Mouse (Mus musculus) spleen, adult 2 months (tissue): ENCODE measurements around the gene Plekhm2. TPM values are rescaled to one million over a fixed set of nuclear protein-coding genes. Genes with fewer than 3 reads are reported as not detected.

Source experiments
- DNase-seq, 2 experiments: peaks; one replicate each; pipeline versions ENCODE4 v3.0.0 to v3.0.0-alpha.2; 2012 to 2021; ENCODE audit warnings: low spot score in 2 of 2, low read depth in 1 of 2
- H3K27ac ChIP-seq: fragments of 200-500 bp; 2 replicates; pipeline ENCODE4 v1.5.1; 2012; ENCODE audit warnings: low read length, inconsistent platforms; ENCODE audit not compliant: insufficient read depth
- H3K27me3 ChIP-seq: fragments of 200-500 bp; 2 replicates; pipeline ENCODE4 v1.6.1; 2012; ENCODE audit warnings: mild to moderate bottlenecking, moderate library complexity, low read length, inconsistent platforms; ENCODE audit not compliant: control insufficient read depth, insufficient read depth
- H3K36me3 ChIP-seq: fragments of 200-500 bp; 2 replicates; pipeline ENCODE4 v1.6.1; 2012; ENCODE audit warnings: mild to moderate bottlenecking, low read length, inconsistent platforms; ENCODE audit not compliant: control insufficient read depth, insufficient read depth
- H3K4me1 ChIP-seq: fragments of 200-500 bp; 2 replicates; pipeline ENCODE4 v1.6.1; 2011; ENCODE audit warnings: inconsistent platforms; ENCODE audit not compliant: control insufficient read depth, insufficient read depth, insufficient read length
- H3K4me3 ChIP-seq: fragments of 200-500 bp; 2 replicates; pipeline ENCODE4 v1.5.1; 2011; ENCODE audit warnings: mild to moderate bottlenecking, inconsistent platforms; ENCODE audit not compliant: insufficient read depth, insufficient read length; ENCODE audit errors: extremely low read depth
- CTCF ChIP-seq: fragments of 200-500 bp; IDR thresholded peaks from 2 replicates; pipeline ENCODE4 v1.5.1; 2011; ENCODE audit warnings: mild to moderate bottlenecking, inconsistent platforms; ENCODE audit not compliant: insufficient read depth, insufficient read length, insufficient replicate concordance; ENCODE audit errors: extremely low read depth
- POLR2A ChIP-seq: fragments of 200-500 bp; IDR thresholded peaks from 2 replicates; pipeline ENCODE4 v1.6.1; 2011; ENCODE audit warnings: low read depth, low read length, inconsistent platforms
- WGBS: fragments of 180-500 bp; shearing (Covaris S2); methylation state at CpG from one replicate; pipeline ENCODE4 v1.1.7; 2018; 5-methylcytosine and 5-hydroxymethylcytosine counted together
- polyA plus RNA-seq: library from polyadenylated mRNA; depleted of rRNA; stranded (reverse); fragments of >200 nt; gene quantifications from 2 replicates; pipeline ENCODE4 v1.2.3, GENCODE M21; 2012

Gene Plekhm2
- polyA plus RNA-seq, 1 experiment: 51.6 TPM

- H3K36me3 ChIP-seq: peaks cover 20% of the 10 kb centered on the region
- 93% methylated on average over 12 of the region's 12 CpGs for WGBS
- TF ChIP-seq CTCF: no peak
- TF ChIP-seq POLR2A: no peak
Observed at GRCm38 (mm10) chr4:141680892-141681291, 16.2 kb upstream of the Plekhm2 start.

DNA sequence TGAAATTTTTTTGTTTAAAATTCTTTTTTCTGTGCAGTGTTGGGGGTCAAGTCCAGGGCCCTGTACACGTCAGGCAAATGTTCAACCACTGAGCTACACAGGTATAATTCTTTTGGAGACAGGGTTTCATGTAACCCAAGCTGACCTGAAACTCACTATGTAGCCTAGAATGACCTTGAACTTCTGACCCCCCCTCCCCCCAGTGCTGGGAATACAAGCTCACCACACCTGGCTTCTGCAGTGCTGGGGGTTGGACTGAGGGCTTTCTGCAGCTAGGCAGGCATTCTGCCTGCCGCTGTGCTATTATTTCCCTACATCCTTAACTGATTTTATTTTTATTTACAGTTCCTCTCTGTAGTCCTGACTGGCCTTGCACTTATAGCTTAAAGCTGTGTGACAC is 14.3 kb upstream of the Plekhm2 start:
- no peaks in the 10 kb centered on the region for H3K4me1 ChIP-seq
- H3K36me3 ChIP-seq: peaks cover 6% of the 10 kb centered on the region
- H3K27me3 ChIP-seq: no peaks in the 10 kb centered on the region
- no peak overlapping the region for H3K27ac ChIP-seq
- no peak overlapping the region for H3K4me3 ChIP-seq
- no peak for DNase-seq
- TF ChIP-seq CTCF (no peak), POLR2A (no peak)
- WGBS: 92% methylated on average over 2 of the region's 2 CpGs

More at GRCm38 (mm10) chr4:141680892-141681291, 16.2 kb upstream of the Plekhm2 start:
- no peak overlapping the region for H3K27ac ChIP-seq
- H3K4me3 ChIP-seq: no peak overlapping the region
- H3K27me3 ChIP-seq: no peaks in the 10 kb centered on the region
- H3K4me1 ChIP-seq: no peaks in the 10 kb centered on the region
- DNase-seq: no peak

DNA sequence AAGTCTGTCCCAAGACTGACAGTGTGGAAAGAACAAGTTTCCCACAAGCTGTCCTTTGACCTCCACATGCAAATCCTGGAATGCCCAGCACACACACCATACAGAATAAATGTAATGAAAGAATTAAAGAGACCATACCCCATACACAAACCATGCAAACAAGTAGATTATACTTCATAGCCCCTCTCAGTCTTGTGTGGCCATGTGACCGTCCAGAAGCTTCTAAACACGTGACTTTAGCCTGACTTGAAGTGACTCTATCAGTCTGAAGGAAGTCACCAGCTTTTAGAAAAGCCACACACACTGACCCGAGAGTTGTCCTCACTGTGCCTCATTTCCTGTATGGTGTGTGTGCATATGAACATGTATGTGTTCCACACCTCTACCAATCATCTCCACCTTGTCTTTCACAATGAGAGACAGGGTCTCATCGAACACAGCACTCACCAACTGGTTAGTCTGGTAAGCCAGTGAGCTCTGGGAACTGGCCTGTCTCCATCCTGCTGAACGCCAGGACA is 11.8 kb upstream of the Plekhm2 start:
- 72% methylated on average over 5 of the region's 5 CpGs for WGBS

DNA sequence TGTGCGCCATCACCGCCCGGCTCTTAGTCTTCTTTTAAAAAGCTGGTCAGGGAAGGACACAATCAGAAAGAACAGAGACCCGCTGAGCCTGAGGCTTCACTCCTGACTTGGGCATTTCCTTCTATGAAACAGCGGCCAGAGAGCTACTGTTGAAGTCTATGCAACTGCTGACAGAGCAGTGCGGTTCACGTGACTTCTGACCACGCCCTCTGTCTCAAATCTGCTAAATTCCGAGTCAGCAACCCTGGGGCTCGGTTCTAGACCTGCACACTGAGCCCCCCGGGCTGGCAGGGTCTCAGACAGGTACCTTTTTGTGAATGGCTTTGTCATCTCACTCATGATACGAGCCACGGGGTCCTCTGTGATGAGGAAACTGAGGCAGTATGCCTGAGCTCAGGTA is 7.6 kb upstream of the Plekhm2 start:
- H3K4me3 ChIP-seq: no peak overlapping the region
- H3K27me3 ChIP-seq: no peaks in the 10 kb centered on the region
- no peak for DNase-seq
- H3K36me3 ChIP-seq: no peaks in the 10 kb centered on the region
- no peak for TF ChIP-seq CTCF
- TF ChIP-seq POLR2A: no peak
- H3K4me1 ChIP-seq: no peaks in the 10 kb centered on the region
- no peak overlapping the region for H3K27ac ChIP-seq
- 79% methylated on average over 13 of the region's 13 CpGs for WGBS

More for the DNA sequence above, 11.8 kb upstream of the Plekhm2 start:
- no peak overlapping the region for H3K4me3 ChIP-seq
- DNase-seq: no peak
- no peak for TF ChIP-seq POLR2A
- TF ChIP-seq CTCF: no peak
- H3K36me3 ChIP-seq: no peaks in the 10 kb centered on the region; the same call in 1 of the 2 replicates
- no peak overlapping the region for H3K27ac ChIP-seq
- H3K27me3 ChIP-seq: no peaks in the 10 kb centered on the region
- H3K4me1 ChIP-seq: no peaks in the 10 kb centered on the region

GRCm38 (mm10) chr4:141671389-141671788 is 6.7 kb upstream of the Plekhm2 start:
- Histone ChIP-seq H3K4me3 (no peak overlapping the region), H3K27ac (no peak overlapping the region), H3K4me1 (no peaks in the 10 kb centered on the region), H3K27me3 (no peaks in the 10 kb centered on the region), H3K36me3 (no peaks in the 10 kb centered on the region)
- DNase-seq: no peak
- WGBS: 85% methylated on average over 4 of the region's 4 CpGs
- TF ChIP-seq CTCF (no peak), POLR2A (no peak)

GRCm38 (mm10) chr4:141669898-141670712 is 5.4 kb upstream of the Plekhm2 start:
- Histone ChIP-seq H3K36me3 (no peaks in the 10 kb centered on the region), H3K27ac (peak overlapping the region; percentile 33; the same call in 1 of the 2 replicates), H3K4me1 (no peaks in the 10 kb centered on the region), H3K27me3 (no peaks in the 10 kb centered on the region), H3K4me3 (no peak overlapping the region)
- 68% methylated on average over 18 of the region's 18 CpGs for WGBS
- TF ChIP-seq POLR2A: no peak
- no peak for TF ChIP-seq CTCF
- DNase-seq: no peak
